Mouse (Mus musculus): ENCODE data around the gene Ckb. TPM values are rescaled to one million over a fixed set of nuclear protein-coding genes. Genes with fewer than 3 reads are reported as not detected.
"Not testable (repeated sequence)": the region's sequence is repeated elsewhere in the genome, so short reads cannot be mapped to it uniquely, and the experiment has no call there.

Ckb gene
- polyA plus RNA-seq, 1 experiment from 2014 or later, result 454 TPM

- H3K27me3 ChIP-seq (ENCODE audit: control insufficient read depth, insufficient read depth, low read length), result no peaks in the 10 kb centered on the region
- peaks cover under 1% of the 10 kb centered on the region; the same call in 1 of the 2 replicates for H3K36me3 ChIP-seq (ENCODE audit: control insufficient read depth, insufficient read depth, low read length)
- no peak overlapping the region for H3K4me3 ChIP-seq (ENCODE audit: low read depth, low read length)
- peak overlapping the region; percentile 55 for H3K27ac ChIP-seq (ENCODE audit: low read depth, low read length)
- peak overlapping the region; percentile 44; the same call in 1 of the 2 replicates for H3K9ac ChIP-seq (ENCODE audit: low read depth, low read length)
- no peak for ATAC-seq (replicated peaks; ENCODE audit: insufficient number of reproducible peaks, low FRiP score, low TSS enrichment)
- no peaks in the 10 kb centered on the region for H3K9me3 ChIP-seq (replicated peaks; ENCODE audit: control insufficient read depth, low read length)
- WGBS (ENCODE audit: insufficient replicate concordance), result 32% methylated on average over 6 of the region's 6 CpGs
- peak overlapping the region; percentile 14; the same call in 1 of the 2 replicates for H3K4me2 ChIP-seq
- H3K4me1 ChIP-seq (ENCODE audit: control insufficient read depth, insufficient read depth, low read length), result peaks cover 36% of the 10 kb centered on the region
These were observed 7.9 kb downstream of the Ckb start for GRCm38 (mm10) chr12:111664144-111664634.

- no peaks in the 10 kb centered on the region for H3K9me3 ChIP-seq (replicated peaks; ENCODE audit: control insufficient read depth, low read length)
- ATAC-seq (replicated peaks; ENCODE audit: insufficient number of reproducible peaks, low FRiP score, low TSS enrichment), result no peak
These were observed 8.7 kb downstream of the Ckb start for GRCm38 (mm10) chr12:111663228-111664143.

GRCm38 (mm10) chr12:111661554-111661953, 10.6 kb downstream of the Ckb start:
- H3K9me3 ChIP-seq (replicated peaks; ENCODE audit: control insufficient read depth, low read length); H3K4me2 ChIP-seq; H3K36me3 ChIP-seq (ENCODE audit: control insufficient read depth, insufficient read depth, low read length); H3K4me3 ChIP-seq (ENCODE audit: low read depth, low read length); H3K27me3 ChIP-seq (ENCODE audit: control insufficient read depth, insufficient read depth, low read length); H3K9ac ChIP-seq (ENCODE audit: low read depth, low read length); ATAC-seq (replicated peaks; ENCODE audit: insufficient number of reproducible peaks, low FRiP score, low TSS enrichment); H3K27ac ChIP-seq (ENCODE audit: low read depth, low read length): not testable (repeated sequence)
- H3K4me1 ChIP-seq (ENCODE audit: control insufficient read depth, insufficient read depth, low read length), result peaks cover 30% of the 10 kb centered on the region
- WGBS (ENCODE audit: insufficient replicate concordance), result 95% methylated on average over 11 of the region's 11 CpGs

More at GRCm38 (mm10) chr12:111663228-111664143, 8.7 kb downstream of the Ckb start:
- Histone ChIP-seq H3K4me2 (peak overlapping the region; percentile 14; the same call in 1 of the 2 replicates), H3K4me3 (ENCODE audit: low read depth, low read length) (no peak overlapping the region), H3K27ac (ENCODE audit: low read depth, low read length) (peak overlapping the region; percentile 55), H3K27me3 (ENCODE audit: control insufficient read depth, insufficient read depth, low read length) (no peaks in the 10 kb centered on the region), H3K36me3 (ENCODE audit: control insufficient read depth, insufficient read depth, low read length) (peaks cover 2% of the 10 kb centered on the region; the same call in 1 of the 2 replicates), H3K4me1 (ENCODE audit: control insufficient read depth, insufficient read depth, low read length) (peaks cover 30% of the 10 kb centered on the region), H3K9ac (ENCODE audit: low read depth, low read length) (peak overlapping the region; percentile 44; the same call in 1 of the 2 replicates)
- WGBS (ENCODE audit: insufficient replicate concordance), result 53% methylated on average over 17 of the region's 17 CpGs

GRCm38 (mm10) chr12:111660628-111661027, 11.5 kb downstream of the Ckb start:
- WGBS (ENCODE audit: insufficient replicate concordance), result 96% methylated on average over 1 of the region's 1 CpGs
- peaks cover 22% of the 10 kb centered on the region for H3K4me1 ChIP-seq (ENCODE audit: control insufficient read depth, insufficient read depth, low read length)
- no peaks in the 10 kb centered on the region for H3K9me3 ChIP-seq (replicated peaks; ENCODE audit: control insufficient read depth, low read length)
- no peak overlapping the region for H3K27ac ChIP-seq (ENCODE audit: low read depth, low read length)
- peaks cover 4% of the 10 kb centered on the region for H3K36me3 ChIP-seq (ENCODE audit: control insufficient read depth, insufficient read depth, low read length)
- no peak overlapping the region for H3K4me2 ChIP-seq
- no peaks in the 10 kb centered on the region for H3K27me3 ChIP-seq (ENCODE audit: control insufficient read depth, insufficient read depth, low read length)
- no peak overlapping the region for H3K4me3 ChIP-seq (ENCODE audit: low read depth, low read length)
- ATAC-seq (replicated peaks; ENCODE audit: insufficient number of reproducible peaks, low FRiP score, low TSS enrichment), result no peak
- no peak overlapping the region for H3K9ac ChIP-seq (ENCODE audit: low read depth, low read length)

GRCm38 (mm10) chr12:111659331-111659730, 12.8 kb downstream of the Ckb start:
- WGBS (ENCODE audit: insufficient replicate concordance), result 93% methylated on average over 4 of the region's 4 CpGs
- Histone ChIP-seq H3K27ac (ENCODE audit: low read depth, low read length) (no peak overlapping the region), H3K9ac (ENCODE audit: low read depth, low read length) (no peak overlapping the region), H3K27me3 (ENCODE audit: control insufficient read depth, insufficient read depth, low read length) (no peaks in the 10 kb centered on the region), H3K4me3 (ENCODE audit: low read depth, low read length) (no peak overlapping the region), H3K36me3 (ENCODE audit: control insufficient read depth, insufficient read depth, low read length) (peaks cover 8% of the 10 kb centered on the region), H3K9me3 (replicated peaks; ENCODE audit: control insufficient read depth, low read length) (no peaks in the 10 kb centered on the region), H3K4me2 (no peak overlapping the region), H3K4me1 (ENCODE audit: control insufficient read depth, insufficient read depth, low read length) (peaks cover 9% of the 10 kb centered on the region)
- no peak for ATAC-seq (replicated peaks; ENCODE audit: insufficient number of reproducible peaks, low FRiP score, low TSS enrichment)

- ATAC-seq (replicated peaks; ENCODE audit: insufficient number of reproducible peaks, low FRiP score, low TSS enrichment), result no peak
- Histone ChIP-seq H3K4me1 (ENCODE audit: control insufficient read depth, insufficient read depth, low read length) (no peaks in the 10 kb centered on the region), H3K4me3 (ENCODE audit: low read depth, low read length) (no peak overlapping the region), H3K27me3 (ENCODE audit: control insufficient read depth, insufficient read depth, low read length) (no peaks in the 10 kb centered on the region), H3K27ac (ENCODE audit: low read depth, low read length) (no peak overlapping the region), H3K36me3 (ENCODE audit: control insufficient read depth, insufficient read depth, low read length) (peaks cover 10% of the 10 kb centered on the region; the same call in 1 of the 2 replicates), H3K9ac (ENCODE audit: low read depth, low read length) (no peak overlapping the region), H3K4me2 (no peak overlapping the region), H3K9me3 (replicated peaks; ENCODE audit: control insufficient read depth, low read length) (no peaks in the 10 kb centered on the region)
- WGBS (ENCODE audit: insufficient replicate concordance), result 95% methylated on average over 11 of the region's 11 CpGs
These were observed 16.4 kb downstream of the Ckb start for GRCm38 (mm10) chr12:111655695-111656094.

DNA sequence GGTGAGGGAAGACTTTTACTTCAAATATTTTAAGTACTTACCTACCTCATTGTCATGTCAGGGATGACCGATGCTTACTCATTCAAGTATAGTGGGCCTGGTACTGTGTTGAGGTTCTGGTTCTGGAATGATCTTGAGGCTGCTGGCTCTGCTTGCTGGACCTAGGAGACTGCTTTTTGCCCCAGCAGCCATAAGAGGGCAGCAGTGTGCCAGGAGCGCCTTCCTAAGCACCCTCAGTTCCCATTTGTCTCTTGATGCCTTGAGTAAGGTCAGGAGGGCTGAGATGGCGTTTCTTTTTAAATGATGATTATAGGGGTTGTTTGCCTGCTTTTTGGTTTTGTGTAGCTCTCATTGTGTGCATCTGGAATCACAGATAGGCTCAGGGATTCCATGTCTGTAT, 18.7 kb downstream of the Ckb start:
- Histone ChIP-seq H3K4me1 (ENCODE audit: control insufficient read depth, insufficient read depth, low read length) (no peaks in the 10 kb centered on the region), H3K36me3 (ENCODE audit: control insufficient read depth, insufficient read depth, low read length) (peaks cover 11% of the 10 kb centered on the region; the same call in 1 of the 2 replicates), H3K4me3 (ENCODE audit: low read depth, low read length) (no peak overlapping the region), H3K27me3 (ENCODE audit: control insufficient read depth, insufficient read depth, low read length) (no peaks in the 10 kb centered on the region), H3K9ac (ENCODE audit: low read depth, low read length) (no peak overlapping the region), H3K9me3 (replicated peaks; ENCODE audit: control insufficient read depth, low read length) (no peaks in the 10 kb centered on the region), H3K4me2 (no peak overlapping the region), H3K27ac (ENCODE audit: low read depth, low read length) (no peak overlapping the region)
- no peak for ATAC-seq (replicated peaks; ENCODE audit: insufficient number of reproducible peaks, low FRiP score, low TSS enrichment)
- 44% methylated on average over 3 of the region's 3 CpGs for WGBS (ENCODE audit: insufficient replicate concordance)

GRCm38 (mm10) chr12:111652953-111653352, 19.2 kb downstream of the Ckb start:
- 83% methylated on average over 3 of the region's 3 CpGs for WGBS (ENCODE audit: insufficient replicate concordance)
- Histone ChIP-seq H3K9me3 (replicated peaks; ENCODE audit: control insufficient read depth, low read length) (no peaks in the 10 kb centered on the region), H3K4me3 (ENCODE audit: low read depth, low read length) (no peak overlapping the region), H3K4me1 (ENCODE audit: control insufficient read depth, insufficient read depth, low read length) (no peaks in the 10 kb centered on the region), H3K9ac (ENCODE audit: low read depth, low read length) (no peak overlapping the region), H3K27me3 (ENCODE audit: control insufficient read depth, insufficient read depth, low read length) (no peaks in the 10 kb centered on the region), H3K27ac (ENCODE audit: low read depth, low read length) (no peak overlapping the region), H3K36me3 (ENCODE audit: control insufficient read depth, insufficient read depth, low read length) (peaks cover 14% of the 10 kb centered on the region; the same call in 1 of the 2 replicates), H3K4me2 (no peak overlapping the region)
- ATAC-seq (replicated peaks; ENCODE audit: insufficient number of reproducible peaks, low FRiP score, low TSS enrichment), result no peak
